Mouse (Mus musculus): Measurements from ENCODE around the gene 3830406C13Rik.
"Not testable (repeated sequence)": the region's sequence is repeated elsewhere in the genome, so short reads cannot be mapped to it uniquely, and the experiment has no call there.

Gene 3830406C13Rik

GRCm38 (mm10) chr14:12284141-12284912, at the start of gene 3830406C13Rik:
Gene 3830406C13Rik (plus strand): TSS chr14:12284173.
- peak; percentile 80 to 82 for DNase-seq (ENCODE audit: low spot score in 2 of 2)

- DNase-seq (ENCODE audit: low spot score in 2 of 2): no peak
Observed at GRCm38 (mm10) chr14:12243726-12244125, 40.2 kb upstream of the 3830406C13Rik start.

- no peak for DNase-seq (ENCODE audit: low spot score in 2 of 2)
Observed at GRCm38 (mm10) chr14:12276031-12276430, 7.9 kb upstream of the 3830406C13Rik start.

- no peak for DNase-seq (ENCODE audit: low spot score in 2 of 2)
Observed at GRCm38 (mm10) chr14:12283641-12284040, 332 bp upstream of the 3830406C13Rik start, which contains the start of gene Gm49355. Gene Gm49355 (plus strand): TSS chr14:12283976.

GRCm38 (mm10) chr14:12289747-12290146, 5.8 kb downstream of the 3830406C13Rik start:
- not testable (repeated sequence) for DNase-seq (ENCODE audit: low spot score in 2 of 2)

GRCm38 (mm10) chr14:12296391-12296790, 12.4 kb downstream of the 3830406C13Rik start:
- DNase-seq (ENCODE audit: low spot score in 2 of 2): no peak

GRCm38 (mm10) chr14:12299171-12299570, 15.2 kb downstream of the 3830406C13Rik start:
- no peak for DNase-seq (ENCODE audit: low spot score in 2 of 2)

- no peak for DNase-seq (ENCODE audit: low spot score in 2 of 2)
Observed at GRCm38 (mm10) chr14:12299654-12300053, 15.7 kb downstream of the 3830406C13Rik start.

- no peak for DNase-seq (ENCODE audit: low spot score in 2 of 2)
Observed at GRCm38 (mm10) chr14:12300275-12300674, 16.3 kb downstream of the 3830406C13Rik start.

- no peak for DNase-seq (ENCODE audit: low spot score in 2 of 2)
Observed at GRCm38 (mm10) chr14:12300677-12301076, 16.7 kb downstream of the 3830406C13Rik start.

- DNase-seq (ENCODE audit: low spot score in 2 of 2): no peak
Observed at GRCm38 (mm10) chr14:12303106-12303505, 19.1 kb downstream of the 3830406C13Rik start.

- no peak for DNase-seq (ENCODE audit: low spot score in 2 of 2)
Observed at GRCm38 (mm10) chr14:12333622-12334021, 49.6 kb downstream of the 3830406C13Rik start.

- DNase-seq (ENCODE audit: low spot score in 2 of 2): no peak
Observed at GRCm38 (mm10) chr14:12334925-12335324, 51.0 kb downstream of the 3830406C13Rik start.

- DNase-seq (ENCODE audit: low spot score in 2 of 2): no peak
Observed at GRCm38 (mm10) chr14:12337421-12337997, 53.5 kb downstream of the 3830406C13Rik start.

GRCm38 (mm10) chr14:12337998-12338809, 54.2 kb downstream of the 3830406C13Rik start:
- DNase-seq (ENCODE audit: low spot score in 2 of 2): no peak

- no peak for DNase-seq (ENCODE audit: low spot score in 2 of 2)
Observed at GRCm38 (mm10) chr14:12338811-12339565, 55.0 kb downstream of the 3830406C13Rik start.

GRCm38 (mm10) chr14:12340238-12341074, 56.5 kb downstream of the 3830406C13Rik start:
- no peak for DNase-seq (ENCODE audit: low spot score in 2 of 2)

GRCm38 (mm10) chr14:12341075-12341788, 57.3 kb downstream of the 3830406C13Rik start:
- DNase-seq (ENCODE audit: low spot score in 2 of 2): no peak

GRCm38 (mm10) chr14:12341789-12342457, 58.0 kb downstream of the 3830406C13Rik start:
- no peak for DNase-seq (ENCODE audit: low spot score in 2 of 2)

All from urinary bladder, postnatal 36 days (tissue).